Mouse (Mus musculus): Measurements from ENCODE around the gene Shank1. TPM values are rescaled to one million over a fixed set of nuclear protein-coding genes. Genes with fewer than 3 reads are reported as not detected.

Shank1 gene
- polyA plus RNA-seq, 1 experiment from 2014 or later = 0.86 TPM

- H3K9me3 ChIP-seq (replicated peaks) = no peaks in the 10 kb centered on the region
- H3K4me2 ChIP-seq = no peak overlapping the region
- H3K4me1 ChIP-seq (replicated peaks) = no peaks in the 10 kb centered on the region
- no peak for ATAC-seq (ENCODE audit: insufficient number of reproducible peaks, low FRiP score)
- WGBS = 34% methylated on average over 8 of the region's 8 CpGs
- no peak overlapping the region for H3K4me3 ChIP-seq
- peaks cover 67% of the 10 kb centered on the region for H3K27me3 ChIP-seq (replicated peaks)
- H3K27ac ChIP-seq (ENCODE audit: poor library complexity, severe bottlenecking) = no peak overlapping the region
- H3K9ac ChIP-seq = no peak overlapping the region
- H3K36me3 ChIP-seq = no peaks in the 10 kb centered on the region
Observed at GRCm38 (mm10) chr7:44320886-44321285, 10.8 kb downstream of the Shank1 start.

DNA sequence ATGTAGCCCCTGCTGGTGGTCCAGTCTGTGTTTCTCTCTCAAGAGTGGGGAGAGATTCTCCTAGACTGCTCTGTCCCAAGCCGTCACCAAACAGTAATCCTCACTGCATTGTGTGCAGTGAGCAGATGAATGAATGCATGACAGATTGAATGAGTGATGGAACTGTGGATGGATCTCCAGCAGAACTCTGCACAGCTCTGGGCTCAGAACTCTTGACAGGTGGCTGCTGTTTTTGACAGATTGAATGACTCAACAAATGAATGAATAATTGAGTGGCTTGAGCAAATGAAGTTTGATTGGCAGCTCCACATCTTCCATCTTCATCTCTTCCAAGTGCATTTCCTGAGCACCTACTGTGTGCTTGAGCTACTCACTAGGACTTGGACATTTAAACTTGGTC, 12.2 kb downstream of the Shank1 start:
- no peaks in the 10 kb centered on the region for H3K9me3 ChIP-seq (replicated peaks)
- H3K36me3 ChIP-seq = no peaks in the 10 kb centered on the region
- 55% methylated on average over 1 of the region's 1 CpGs for WGBS
- no peak overlapping the region for H3K27ac ChIP-seq (ENCODE audit: poor library complexity, severe bottlenecking)
- no peak for ATAC-seq (ENCODE audit: insufficient number of reproducible peaks, low FRiP score)
- peaks cover 70% of the 10 kb centered on the region for H3K27me3 ChIP-seq (replicated peaks)
- H3K9ac ChIP-seq = no peak overlapping the region
- no peak overlapping the region for H3K4me2 ChIP-seq
- no peaks in the 10 kb centered on the region for H3K4me1 ChIP-seq (replicated peaks)
- H3K4me3 ChIP-seq = no peak overlapping the region

DNA sequence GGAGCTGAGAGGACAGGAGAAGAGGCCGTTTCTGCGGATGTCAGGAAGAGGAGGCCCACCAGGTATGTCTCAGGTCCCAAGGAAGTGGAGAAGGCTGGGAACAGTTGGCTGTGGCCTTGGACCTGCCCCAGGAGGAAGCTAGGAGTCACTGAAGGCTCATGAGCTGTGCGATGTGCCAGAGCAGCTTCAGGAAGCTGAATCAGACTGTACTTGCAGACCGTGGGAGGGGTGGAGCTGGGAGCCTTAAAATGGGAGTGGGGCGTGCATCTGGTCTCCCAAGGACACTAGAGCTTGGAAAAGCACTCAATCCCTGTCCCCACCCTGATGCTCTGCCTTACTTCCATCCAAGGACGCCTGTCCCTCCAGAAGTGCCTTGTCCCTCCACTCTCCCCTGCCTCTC, 16.6 kb downstream of the Shank1 start:
- Histone ChIP-seq H3K4me3 (no peak overlapping the region), H3K9me3 (replicated peaks) (no peaks in the 10 kb centered on the region), H3K4me2 (no peak overlapping the region), H3K27ac (ENCODE audit: poor library complexity, severe bottlenecking) (no peak overlapping the region), H3K9ac (no peak overlapping the region), H3K27me3 (replicated peaks) (peaks cover 80% of the 10 kb centered on the region), H3K36me3 (no peaks in the 10 kb centered on the region), H3K4me1 (replicated peaks) (no peaks in the 10 kb centered on the region)
- no peak for ATAC-seq (ENCODE audit: insufficient number of reproducible peaks, low FRiP score)
- WGBS = 50% methylated on average over 5 of the region's 6 CpGs

DNA sequence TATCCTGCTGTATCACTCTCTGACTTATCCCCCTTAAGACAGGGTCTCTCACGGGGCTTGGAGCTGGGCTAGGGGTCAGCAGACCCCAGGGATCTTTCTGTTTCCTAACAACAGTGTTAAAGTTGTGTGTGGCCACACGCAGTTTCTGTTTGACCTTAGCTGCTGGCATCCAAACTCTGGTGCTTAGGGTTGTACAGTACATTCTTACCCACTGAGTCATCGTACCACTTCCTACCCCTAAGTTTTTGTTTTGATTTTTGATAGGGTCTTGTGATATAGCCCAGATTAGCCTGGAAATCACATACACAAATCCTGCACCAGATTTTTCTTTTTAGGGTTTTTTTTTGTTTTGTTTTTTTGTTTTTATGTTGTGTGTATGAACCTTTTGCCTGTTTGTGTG, 22.3 kb downstream of the Shank1 start:
- Histone ChIP-seq H3K9ac (no peak overlapping the region), H3K36me3 (no peaks in the 10 kb centered on the region), H3K27me3 (replicated peaks) (peaks cover 81% of the 10 kb centered on the region), H3K9me3 (replicated peaks) (no peaks in the 10 kb centered on the region), H3K4me1 (replicated peaks) (peaks cover 5% of the 10 kb centered on the region), H3K4me2 (no peak overlapping the region), H3K27ac (ENCODE audit: poor library complexity, severe bottlenecking) (no peak overlapping the region), H3K4me3 (no peak overlapping the region)
- 33% methylated on average over 3 of the region's 3 CpGs for WGBS
- ATAC-seq (ENCODE audit: insufficient number of reproducible peaks, low FRiP score) = no peak

DNA sequence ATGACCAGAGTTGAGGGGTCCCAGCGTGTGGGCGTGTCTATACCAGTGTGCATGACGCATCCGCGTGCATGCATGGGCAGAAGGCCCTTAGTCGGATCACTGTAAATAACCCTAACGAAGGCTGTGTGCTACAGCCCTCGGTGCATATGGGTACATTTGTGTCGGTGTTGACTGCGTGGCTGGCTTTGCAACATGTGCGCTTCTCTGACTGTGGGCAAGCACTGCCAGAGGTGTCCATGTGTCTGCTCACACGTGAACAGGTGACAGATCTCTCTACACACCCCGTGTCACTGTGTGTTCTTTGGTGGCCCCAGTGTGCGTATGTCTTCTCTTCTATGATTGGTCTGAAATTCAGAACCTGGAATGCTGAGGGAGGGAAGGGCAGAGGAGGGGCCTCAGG, 24.1 kb downstream of the Shank1 start:
- WGBS = 58% methylated on average over 14 of the region's 14 CpGs
- Histone ChIP-seq H3K9ac (no peak overlapping the region), H3K4me1 (replicated peaks) (peaks cover 5% of the 10 kb centered on the region), H3K27ac (ENCODE audit: poor library complexity, severe bottlenecking) (no peak overlapping the region), H3K36me3 (no peaks in the 10 kb centered on the region), H3K27me3 (replicated peaks) (peaks cover 84% of the 10 kb centered on the region), H3K4me3 (no peak overlapping the region), H3K9me3 (replicated peaks) (no peaks in the 10 kb centered on the region), H3K4me2 (no peak overlapping the region)
- ATAC-seq (ENCODE audit: insufficient number of reproducible peaks, low FRiP score) = no peak

DNA sequence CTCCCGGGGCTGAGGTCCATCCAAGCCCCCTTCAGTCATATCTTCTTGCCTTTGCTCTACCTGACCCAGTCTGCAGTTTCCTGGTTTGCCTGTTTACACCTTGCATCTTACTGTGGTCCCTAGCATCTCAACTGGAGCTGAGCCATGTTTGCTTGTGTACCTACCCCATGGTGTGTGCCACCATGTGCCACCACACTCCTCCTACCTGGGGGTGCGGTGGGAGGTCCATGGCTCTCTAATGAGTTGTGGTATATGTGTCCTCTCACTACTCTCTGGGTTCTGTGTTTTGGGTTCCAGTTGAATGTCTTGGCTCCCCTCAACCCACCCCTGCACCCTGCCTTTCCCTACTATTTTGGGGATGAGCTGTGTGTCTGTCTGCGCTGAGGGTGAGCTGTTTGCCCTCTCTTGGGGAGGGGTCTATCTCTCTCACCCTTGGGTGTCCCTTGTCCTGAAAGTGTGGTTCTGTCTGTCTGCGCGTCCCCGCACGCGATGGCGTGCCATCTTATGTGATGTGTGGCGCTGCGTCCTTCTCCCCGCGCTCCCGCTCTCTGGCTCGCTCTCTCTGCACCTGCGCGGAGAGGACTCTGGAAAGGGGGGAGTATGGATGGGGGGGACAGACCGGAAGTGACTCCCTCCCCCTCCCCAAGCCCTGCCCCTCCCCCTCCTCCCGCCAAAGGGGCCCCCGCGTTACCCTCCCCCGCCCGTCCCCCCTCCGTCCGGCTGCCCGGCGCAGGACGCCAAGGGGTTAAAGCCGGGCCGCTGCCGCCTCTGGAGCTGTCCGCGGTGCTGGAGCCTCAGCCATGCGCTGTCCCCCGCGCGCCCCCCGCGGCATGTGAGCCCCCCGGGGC, 25.2 kb downstream of the Shank1 start:
- Histone ChIP-seq H3K4me3 (peak overlapping the region; percentile 51), H3K9ac (no peak overlapping the region), H3K4me2 (peak overlapping the region; percentile 78), H3K27me3 (replicated peaks) (peaks cover 86% of the 10 kb centered on the region), H3K4me1 (replicated peaks) (peaks cover 5% of the 10 kb centered on the region), H3K9me3 (replicated peaks) (no peaks in the 10 kb centered on the region), H3K36me3 (no peaks in the 10 kb centered on the region), H3K27ac (ENCODE audit: poor library complexity, severe bottlenecking) (no peak overlapping the region)
- no peak for ATAC-seq (ENCODE audit: insufficient number of reproducible peaks, low FRiP score)
- WGBS = 4% methylated on average over 30 of the region's 40 CpGs

- Histone ChIP-seq H3K9me3 (replicated peaks) (no peaks in the 10 kb centered on the region), H3K4me1 (replicated peaks) (peaks cover 5% of the 10 kb centered on the region), H3K27ac (ENCODE audit: poor library complexity, severe bottlenecking) (no peak overlapping the region), H3K36me3 (no peaks in the 10 kb centered on the region), H3K4me3 (peak overlapping the region; percentile 51), H3K4me2 (peak overlapping the region; percentile 78), H3K27me3 (replicated peaks) (peaks cover 91% of the 10 kb centered on the region), H3K9ac (no peak overlapping the region)
- WGBS = 4% methylated on average over 45 of the region's 54 CpGs
- ATAC-seq (ENCODE audit: insufficient number of reproducible peaks, low FRiP score) = peak; percentile 24; the same call in 1 of the 2 replicates
Observed at GRCm38 (mm10) chr7:44336046-44337021, 26.3 kb downstream of the Shank1 start.

- no peak overlapping the region for H3K27ac ChIP-seq (ENCODE audit: poor library complexity, severe bottlenecking)
- peaks cover 5% of the 10 kb centered on the region for H3K4me1 ChIP-seq (replicated peaks)
- H3K4me3 ChIP-seq = peak overlapping the region; percentile 7; the same call in 1 of the 2 replicates
- no peaks in the 10 kb centered on the region for H3K36me3 ChIP-seq
- H3K9me3 ChIP-seq (replicated peaks) = no peaks in the 10 kb centered on the region
- ATAC-seq (ENCODE audit: insufficient number of reproducible peaks, low FRiP score) = no peak
- peaks cover 96% of the 10 kb centered on the region for H3K27me3 ChIP-seq (replicated peaks)
- no peak overlapping the region for H3K9ac ChIP-seq
- 3% methylated on average over 32 of the region's 32 CpGs for WGBS
- H3K4me2 ChIP-seq = no peak overlapping the region
Observed at GRCm38 (mm10) chr7:44337121-44337849, 27.2 kb downstream of the Shank1 start.

GRCm38 (mm10) chr7:44340226-44340625, 30.2 kb downstream of the Shank1 start:
- Histone ChIP-seq H3K36me3 (no peaks in the 10 kb centered on the region), H3K4me1 (replicated peaks) (peaks cover 10% of the 10 kb centered on the region), H3K27me3 (replicated peaks) (peaks cover 96% of the 10 kb centered on the region), H3K27ac (ENCODE audit: poor library complexity, severe bottlenecking) (no peak overlapping the region), H3K9ac (no peak overlapping the region), H3K4me3 (no peak overlapping the region), H3K9me3 (replicated peaks) (no peaks in the 10 kb centered on the region), H3K4me2 (no peak overlapping the region)
- 55% methylated on average over 6 of the region's 6 CpGs for WGBS
- ATAC-seq (ENCODE audit: insufficient number of reproducible peaks, low FRiP score) = no peak

DNA sequence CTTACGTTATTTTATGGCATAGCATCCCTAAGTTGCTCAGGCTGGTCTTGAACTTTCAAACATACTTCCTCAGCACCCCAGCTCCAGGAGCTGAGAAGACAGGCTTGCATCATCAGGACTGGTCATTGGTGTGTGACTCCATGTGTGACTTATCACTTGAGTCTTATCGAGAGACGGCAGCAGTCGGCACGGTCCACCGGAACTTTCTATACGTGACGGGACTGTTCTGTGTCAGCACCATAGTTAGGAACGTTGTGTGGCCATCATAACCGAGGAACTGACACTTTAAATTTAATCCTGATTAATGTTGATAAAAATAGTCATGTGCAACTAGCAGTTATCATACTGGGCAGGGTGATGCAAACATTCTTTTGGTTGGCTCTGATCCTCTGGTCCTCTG, 31.1 kb downstream of the Shank1 start:
- H3K4me1 ChIP-seq (replicated peaks) = peaks cover 5% of the 10 kb centered on the region
- H3K4me3 ChIP-seq = no peak overlapping the region
- no peaks in the 10 kb centered on the region for H3K36me3 ChIP-seq
- H3K9me3 ChIP-seq (replicated peaks) = no peaks in the 10 kb centered on the region
- H3K4me2 ChIP-seq = no peak overlapping the region
- no peak overlapping the region for H3K9ac ChIP-seq
- WGBS = 69% methylated on average over 10 of the region's 10 CpGs
- peaks cover 95% of the 10 kb centered on the region for H3K27me3 ChIP-seq (replicated peaks)
- ATAC-seq (ENCODE audit: insufficient number of reproducible peaks, low FRiP score) = no peak
- no peak overlapping the region for H3K27ac ChIP-seq (ENCODE audit: poor library complexity, severe bottlenecking)
